Mouse (Mus musculus): ENCODE data around the gene Adprhl2.

- TF ChIP-seq POLR2A (IDR thresholded peaks at IDR 0.05; ENCODE audit: extremely low read depth, insufficient read depth, low read length) (no peak), CTCF (IDR thresholded peaks at IDR 0.05; ENCODE audit: extremely low read depth, insufficient read depth, low read length) (no peak)
Measured at GRCm38 (mm10) chr4:126322646-126323045, 1.1 kb upstream of the Adprhl2 start.
